Mouse (Mus musculus): ENCODE measurements around the gene Rpp14. TPM values are rescaled to one million over a fixed set of nuclear protein-coding genes. Genes with fewer than 3 reads are reported as not detected.

The Rpp14 gene
- polyA plus RNA-seq (2012; rRNA removed), result 25.3 and 25.8 TPM in 2 replicates

DNA sequence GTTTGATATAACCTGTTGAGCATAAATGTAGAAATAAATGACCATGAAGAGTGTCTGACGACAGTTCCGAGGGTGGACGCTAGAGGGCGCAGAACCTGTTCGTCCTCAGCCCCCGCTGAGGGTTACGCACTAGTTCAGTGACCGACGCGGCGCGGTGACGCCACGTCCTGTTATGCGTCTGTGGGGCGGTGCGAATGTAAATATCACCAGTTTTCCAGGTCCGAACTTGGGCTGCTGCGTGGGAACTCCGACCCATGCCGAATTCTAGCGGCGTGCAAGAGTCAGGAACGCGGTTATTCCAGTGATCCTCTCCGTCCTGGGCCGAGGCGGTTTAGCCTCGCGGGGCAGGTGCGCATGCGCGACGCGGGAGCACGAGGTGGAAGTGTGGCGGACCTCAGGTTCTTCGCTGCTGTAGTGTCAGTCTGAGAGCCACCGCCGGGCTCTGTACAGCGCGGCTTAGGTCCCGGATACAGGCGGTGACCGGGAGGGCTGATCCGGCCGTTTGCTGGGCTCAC, at the start of gene Rpp14:
Gene Rpp14 (plus strand): TSS at position 203 of the 515 bp plus-strand sequence.

GRCm38 (mm10) chr14:8097978-8098686, 18.0 kb downstream of the Rpp14 start, which contains the start of gene Pxk:
Pxk (plus strand) TSS chr14:8098211.

Other genes with a start within 250 kb of the Rpp14 start
- gene Gm45521, start 123.1 kb upstream of the Rpp14 start, polyA plus RNA-seq (2012; rRNA removed), result 0.15 and 0.20 TPM in 2 replicates
- 0.02 and 0.06 TPM in 2 replicates for gene Dnase1l3, start 85.8 kb upstream of the Rpp14 start, polyA plus RNA-seq (2012; rRNA removed)
- 14.9 and 16.6 TPM in 2 replicates for gene Abhd6, start 77.5 kb upstream of the Rpp14 start, polyA plus RNA-seq (2012; rRNA removed)
- gene Pxk, start 17.8 kb downstream of the Rpp14 start, polyA plus RNA-seq (2012; rRNA removed), result 56.1 and 57.3 TPM in 2 replicates
- gene Pdhb, start 92.7 kb downstream of the Rpp14 start, polyA plus RNA-seq (2012; rRNA removed), result 202 and 212 TPM in 2 replicates
- gene Kctd6, start 133.8 kb downstream of the Rpp14 start, polyA plus RNA-seq (2012; rRNA removed), result 15.4 and 16.7 TPM in 2 replicates
- gene Acox2, start 179.0 kb downstream of the Rpp14 start, polyA plus RNA-seq (2012; rRNA removed), result not detected in 2 replicates
- gene Fam107a, start 237.7 kb downstream of the Rpp14 start, polyA plus RNA-seq (2012; rRNA removed), result 0.65 and 2.4 TPM in 2 replicates